Mouse (Mus musculus) pancreas, adult 10 weeks (tissue): ENCODE data around the gene Celf6. TPM values are rescaled to one million over a fixed set of nuclear protein-coding genes. Genes with fewer than 3 reads are reported as not detected.

Experiments used
- polyA plus RNA-seq: library from polyadenylated mRNA; stranded (reverse); fragments of 350-450 nt; fragmentation: Illumina TruSeq; extraction: RNeasy Lipid Tissue Mini Kit (QIAGEN cat#74804); gene quantifications from one replicate; pipeline ENCODE4 v1.2.3, GENCODE M21; 2015; ENCODE audit warnings: low read depth, low replicate concordance; ENCODE audit not compliant: insufficient read depth

Celf6 gene
- polyA plus RNA-seq: not detected

GRCm38 (mm10) chr9:59577844-59578504 is at the start of gene Celf6:
Gene Celf6, plus strand, starts transcription at chr9:59577917.

GRCm38 (mm10) chr9:59539441-59540137 is 38.1 kb upstream of the Celf6 start, which contains the start of the genes Hexa and Tmem202:
Gene Hexa, plus strand, starts transcription at chr9:59539540.
Gene Tmem202, minus strand, starts transcription at chr9:59539847.

DNA sequence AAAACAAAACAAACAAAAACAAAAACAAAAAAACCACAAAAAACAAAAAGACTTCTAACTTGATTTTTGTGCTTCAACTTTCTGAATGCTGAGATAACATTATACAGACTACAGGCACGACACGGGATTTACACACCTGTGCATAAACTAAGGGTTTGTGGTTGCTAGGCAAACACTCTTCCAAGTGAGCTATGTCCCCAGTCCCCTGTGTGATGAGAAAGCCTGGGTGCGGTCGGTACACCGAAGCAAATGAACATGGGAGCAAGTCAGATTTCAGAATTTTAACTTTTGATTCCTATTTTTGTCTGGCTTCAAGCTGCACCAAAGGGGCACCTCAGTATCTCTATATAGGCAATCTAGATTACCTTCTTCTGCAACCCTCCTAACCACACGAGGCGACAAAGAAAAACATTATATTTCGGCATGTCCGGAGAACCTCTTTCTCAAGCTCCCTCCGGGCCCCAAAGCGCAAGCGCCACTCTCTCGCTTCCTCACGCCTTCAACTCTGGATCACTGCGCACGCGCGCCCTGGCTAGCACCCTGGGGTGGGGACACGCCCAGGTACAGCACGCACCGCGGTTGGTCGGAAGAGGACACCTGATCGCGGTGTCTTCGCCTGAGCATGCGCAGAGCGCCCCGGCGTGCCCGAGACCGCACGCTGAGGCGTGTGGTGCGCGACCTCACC is 39.0 kb downstream of the Celf6 start, which contains the start of gene Parp6:
Parp6 (plus strand) TSS at position 663 of the 685 bp plus-strand sequence.

DNA sequence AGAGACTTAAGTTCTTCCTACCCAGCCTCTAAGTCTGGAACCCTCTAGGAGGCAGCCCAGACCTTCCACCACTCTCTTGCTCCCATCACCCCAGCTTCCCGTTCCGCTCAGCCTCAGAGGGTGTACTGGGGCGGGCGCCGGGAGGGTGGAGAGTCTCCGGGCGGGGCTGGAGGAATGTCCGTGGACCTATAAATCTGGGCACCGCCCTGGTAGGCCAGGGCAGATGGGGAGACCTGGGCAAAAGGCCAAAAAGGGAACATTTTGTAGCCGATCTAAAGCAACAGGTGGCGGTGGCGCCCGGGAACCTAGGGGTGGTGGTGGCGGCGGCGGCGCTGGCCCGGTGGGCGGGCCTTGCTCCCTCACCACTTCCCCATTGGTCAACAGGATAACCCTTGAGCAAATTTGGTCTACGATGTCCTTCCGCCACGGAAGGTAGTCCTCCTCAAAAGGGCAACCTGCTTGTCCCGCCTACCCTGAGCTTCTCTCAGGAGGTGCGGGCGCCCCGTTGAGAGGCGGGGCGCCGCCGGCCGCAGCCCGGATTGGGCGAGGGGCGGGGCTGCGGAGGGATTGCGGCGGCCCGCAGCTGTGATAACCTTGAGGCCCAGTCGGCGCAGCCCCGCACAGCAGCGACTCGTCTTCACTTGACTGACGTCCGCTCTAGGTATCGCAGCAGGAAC is 78.4 kb downstream of the Celf6 start, which contains the start of gene Pkm:
Pkm (plus strand) TSS at position 411 of the 677 bp plus-strand sequence.

Other genes starting within 250 kb of the Celf6 start
- gene Bbs4, start 224.4 kb upstream of the Celf6 start, polyA plus RNA-seq: 3.8 TPM
- gene Arih1, start 91.3 kb upstream of the Celf6 start, polyA plus RNA-seq: 8.3 TPM
- 22.5 TPM for gene Hexa, start 38.4 kb upstream of the Celf6 start, polyA plus RNA-seq
- gene Tmem202, start 38.1 kb upstream of the Celf6 start, polyA plus RNA-seq: not detected
- gene Parp6, start 39.4 kb downstream of the Celf6 start, polyA plus RNA-seq: 11.8 TPM
- gene Pkm, start 78.5 kb downstream of the Celf6 start, polyA plus RNA-seq: 55.5 TPM
- gene Gramd2, start 102.2 kb downstream of the Celf6 start, polyA plus RNA-seq: 0.26 TPM
- gene Senp8, start 172.8 kb downstream of the Celf6 start, polyA plus RNA-seq: 0.92 TPM
- gene Myo9a, start 173.0 kb downstream of the Celf6 start, polyA plus RNA-seq: 3.0 TPM